Mouse (Mus musculus): ENCODE results near the gene Prss30. TPM values are rescaled to one million over a fixed set of nuclear protein-coding genes. Genes with fewer than 3 reads are reported as not detected.

Prss30 gene
- polyA plus RNA-seq, 1 experiment from 2014 or later, result 0.26 TPM

DNA sequence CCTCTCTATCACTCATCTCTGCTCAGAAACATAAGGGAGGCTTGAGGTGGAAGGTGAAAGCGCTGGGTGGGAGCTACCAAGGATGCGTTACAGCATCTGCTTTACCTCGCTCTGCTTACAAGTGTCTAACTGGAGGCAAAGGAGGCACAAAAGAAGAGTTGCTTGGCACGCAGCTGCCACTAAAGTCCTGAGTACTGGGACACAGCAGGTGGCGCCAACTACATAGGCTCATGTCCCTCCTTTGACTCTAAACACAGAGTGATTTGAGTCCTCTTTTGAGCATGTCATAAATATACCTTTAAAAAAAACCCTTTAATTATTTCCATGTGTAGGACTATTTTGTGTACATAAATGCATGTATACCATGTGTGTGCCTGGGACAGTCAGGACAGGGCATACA lies 29.3 kb upstream of the Prss30 start:
- H3K9ac ChIP-seq (ENCODE audit: low read length), result no peak overlapping the region
- no peaks in the 10 kb centered on the region for H3K36me3 ChIP-seq (ENCODE audit: control insufficient read depth, insufficient read depth, low read length)
- H3K4me3 ChIP-seq (ENCODE audit: control insufficient read depth in 1 of 2, insufficient read depth in 1 of 2, low read depth in 1 of 2, low read length in 2 of 2), result no peak overlapping the region
- no peaks in the 10 kb centered on the region for H3K27me3 ChIP-seq (ENCODE audit: control insufficient read depth, insufficient read depth, low read length)
- no peak overlapping the region for H3K4me2 ChIP-seq (ENCODE audit: low read length)
- 48% methylated on average over 5 of the region's 5 CpGs for WGBS
- H3K9me3 ChIP-seq (ENCODE audit: control insufficient read depth, low read length), result 0 out of 2 replicates have a peak, but pooled peaks cover 3% of the 10 kb centered on the region
- H3K4me1 ChIP-seq (ENCODE audit: control insufficient read depth in 2 of 2, insufficient read depth in 2 of 2, low read length in 2 of 2), result no peaks in the 10 kb centered on the region
- no peak for ATAC-seq (ENCODE audit: insufficient number of reproducible peaks, insufficient read depth, low FRiP score, low read depth)
- H3K27ac ChIP-seq (replicated peaks in 1 of 2; ENCODE audit: control insufficient read depth in 1 of 2, insufficient read depth in 1 of 2, low read depth in 2 of 2, low read length in 2 of 2), result no peak overlapping the region

GRCm38 (mm10) chr17:24008105-24008504 lies 27.7 kb upstream of the Prss30 start:
- WGBS, result 65% methylated on average over 4 of the region's 4 CpGs
- no peaks in the 10 kb centered on the region for H3K4me1 ChIP-seq (ENCODE audit: control insufficient read depth in 2 of 2, insufficient read depth in 2 of 2, low read length in 2 of 2)
- H3K4me3 ChIP-seq (ENCODE audit: control insufficient read depth in 1 of 2, insufficient read depth in 1 of 2, low read depth in 1 of 2, low read length in 2 of 2), result no peak overlapping the region
- ATAC-seq (ENCODE audit: insufficient number of reproducible peaks, insufficient read depth, low FRiP score, low read depth), result no peak
- H3K9me3 ChIP-seq (ENCODE audit: control insufficient read depth, low read length), result 0 out of 2 replicates have a peak, but pooled peaks cover 3% of the 10 kb centered on the region
- no peaks in the 10 kb centered on the region for H3K36me3 ChIP-seq (ENCODE audit: control insufficient read depth, insufficient read depth, low read length)
- H3K27me3 ChIP-seq (ENCODE audit: control insufficient read depth, insufficient read depth, low read length), result no peaks in the 10 kb centered on the region
- no peak overlapping the region for H3K27ac ChIP-seq (replicated peaks in 1 of 2; ENCODE audit: control insufficient read depth in 1 of 2, insufficient read depth in 1 of 2, low read depth in 2 of 2, low read length in 2 of 2)
- no peak overlapping the region for H3K9ac ChIP-seq (ENCODE audit: low read length)
- H3K4me2 ChIP-seq (ENCODE audit: low read length), result no peak overlapping the region

- 50% methylated on average over 1 of the region's 1 CpGs for WGBS
- H3K36me3 ChIP-seq (ENCODE audit: control insufficient read depth, insufficient read depth, low read length), result no peaks in the 10 kb centered on the region
- H3K9me3 ChIP-seq (ENCODE audit: control insufficient read depth, low read length), result 0 out of 2 replicates have a peak, but pooled peaks cover 3% of the 10 kb centered on the region
- H3K27ac ChIP-seq (replicated peaks in 1 of 2; ENCODE audit: control insufficient read depth in 1 of 2, insufficient read depth in 1 of 2, low read depth in 2 of 2, low read length in 2 of 2), result no peak overlapping the region
- H3K4me1 ChIP-seq (ENCODE audit: control insufficient read depth in 2 of 2, insufficient read depth in 2 of 2, low read length in 2 of 2), result no peaks in the 10 kb centered on the region
- H3K9ac ChIP-seq (ENCODE audit: low read length), result no peak overlapping the region
- H3K27me3 ChIP-seq (ENCODE audit: control insufficient read depth, insufficient read depth, low read length), result no peaks in the 10 kb centered on the region
- no peak overlapping the region for H3K4me3 ChIP-seq (ENCODE audit: control insufficient read depth in 1 of 2, insufficient read depth in 1 of 2, low read depth in 1 of 2, low read length in 2 of 2)
- ATAC-seq (ENCODE audit: insufficient number of reproducible peaks, insufficient read depth, low FRiP score, low read depth), result no peak
- no peak overlapping the region for H3K4me2 ChIP-seq (ENCODE audit: low read length)
These were observed 27.0 kb upstream of the Prss30 start for GRCm38 (mm10) chr17:24007391-24007790.

GRCm38 (mm10) chr17:24006930-24007329 lies 26.6 kb upstream of the Prss30 start:
- 0 out of 2 replicates have a peak, but pooled peaks cover 3% of the 10 kb centered on the region for H3K9me3 ChIP-seq (ENCODE audit: control insufficient read depth, low read length)
- WGBS, result 39% methylated on average over 2 of the region's 2 CpGs
- no peaks in the 10 kb centered on the region for H3K4me1 ChIP-seq (ENCODE audit: control insufficient read depth in 2 of 2, insufficient read depth in 2 of 2, low read length in 2 of 2)
- H3K27ac ChIP-seq (replicated peaks in 1 of 2; ENCODE audit: control insufficient read depth in 1 of 2, insufficient read depth in 1 of 2, low read depth in 2 of 2, low read length in 2 of 2), result no peak overlapping the region
- H3K36me3 ChIP-seq (ENCODE audit: control insufficient read depth, insufficient read depth, low read length), result no peaks in the 10 kb centered on the region
- no peak overlapping the region for H3K4me3 ChIP-seq (ENCODE audit: control insufficient read depth in 1 of 2, insufficient read depth in 1 of 2, low read depth in 1 of 2, low read length in 2 of 2)
- H3K9ac ChIP-seq (ENCODE audit: low read length), result no peak overlapping the region
- H3K27me3 ChIP-seq (ENCODE audit: control insufficient read depth, insufficient read depth, low read length), result no peaks in the 10 kb centered on the region
- no peak for ATAC-seq (ENCODE audit: insufficient number of reproducible peaks, insufficient read depth, low FRiP score, low read depth)
- H3K4me2 ChIP-seq (ENCODE audit: low read length), result no peak overlapping the region

- Histone ChIP-seq H3K27ac (replicated peaks in 1 of 2; ENCODE audit: control insufficient read depth in 1 of 2, insufficient read depth in 1 of 2, low read depth in 2 of 2, low read length in 2 of 2) (no peak overlapping the region), H3K9me3 (ENCODE audit: control insufficient read depth, low read length) (0 out of 2 replicates have a peak, but pooled peaks cover 3% of the 10 kb centered on the region), H3K27me3 (ENCODE audit: control insufficient read depth, insufficient read depth, low read length) (no peaks in the 10 kb centered on the region), H3K4me1 (ENCODE audit: control insufficient read depth in 2 of 2, insufficient read depth in 2 of 2, low read length in 2 of 2) (peaks cover 8 to 9% of the 10 kb centered on the region in 2 experiments), H3K4me2 (ENCODE audit: low read length) (no peak overlapping the region), H3K9ac (ENCODE audit: low read length) (no peak overlapping the region), H3K4me3 (ENCODE audit: control insufficient read depth in 1 of 2, insufficient read depth in 1 of 2, low read depth in 1 of 2, low read length in 2 of 2) (no peak overlapping the region), H3K36me3 (ENCODE audit: control insufficient read depth, insufficient read depth, low read length) (no peaks in the 10 kb centered on the region)
- 92% methylated on average over 3 of the region's 3 CpGs for WGBS
- no peak for ATAC-seq (ENCODE audit: insufficient number of reproducible peaks, insufficient read depth, low FRiP score, low read depth)
These were observed 24.7 kb upstream of the Prss30 start for GRCm38 (mm10) chr17:24005049-24005448.

DNA sequence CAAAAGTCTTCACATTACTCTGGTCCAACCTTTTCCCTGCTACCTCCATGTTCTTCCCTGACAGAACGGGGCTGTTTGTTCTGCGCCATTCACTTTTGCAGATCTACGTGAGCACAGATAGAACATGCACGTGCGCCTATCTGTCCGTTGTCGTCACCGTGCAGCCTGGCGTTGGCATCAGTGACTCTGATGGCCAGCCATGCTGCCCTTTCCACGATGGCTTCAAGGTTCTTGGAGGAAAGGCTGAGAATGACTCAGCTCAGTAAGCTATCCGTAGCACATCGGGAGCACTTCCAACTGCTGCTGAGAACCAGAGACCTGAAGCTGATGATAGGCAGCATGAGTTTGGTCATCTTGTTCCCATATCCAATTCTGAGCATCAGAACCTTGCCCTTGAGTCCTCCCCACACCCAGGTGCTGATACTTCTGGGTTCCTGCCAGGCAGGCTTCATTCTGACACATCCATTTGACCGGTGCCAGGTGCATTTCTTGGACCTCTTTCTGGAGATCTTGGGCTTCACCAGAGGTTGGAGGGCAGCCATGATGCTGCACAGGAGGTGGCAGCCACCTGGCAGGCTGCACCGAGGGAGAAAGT lies 23.8 kb upstream of the Prss30 start:
- Histone ChIP-seq H3K4me2 (ENCODE audit: low read length) (no peak overlapping the region), H3K9me3 (ENCODE audit: control insufficient read depth, low read length) (0 out of 2 replicates have a peak, but pooled peaks cover 3% of the 10 kb centered on the region), H3K4me1 (ENCODE audit: control insufficient read depth in 2 of 2, insufficient read depth in 2 of 2, low read length in 2 of 2) (peaks cover 16 to 18% of the 10 kb centered on the region in 2 experiments), H3K4me3 (ENCODE audit: control insufficient read depth in 1 of 2, insufficient read depth in 1 of 2, low read depth in 1 of 2, low read length in 2 of 2) (no peak overlapping the region), H3K9ac (ENCODE audit: low read length) (no peak overlapping the region), H3K27ac (replicated peaks in 1 of 2; ENCODE audit: control insufficient read depth in 1 of 2, insufficient read depth in 1 of 2, low read depth in 2 of 2, low read length in 2 of 2) (no peak overlapping the region), H3K27me3 (ENCODE audit: control insufficient read depth, insufficient read depth, low read length) (no peaks in the 10 kb centered on the region), H3K36me3 (ENCODE audit: control insufficient read depth, insufficient read depth, low read length) (no peaks in the 10 kb centered on the region)
- 86% methylated on average over 14 of the region's 14 CpGs for WGBS
- ATAC-seq (ENCODE audit: insufficient number of reproducible peaks, insufficient read depth, low FRiP score, low read depth), result no peak

DNA sequence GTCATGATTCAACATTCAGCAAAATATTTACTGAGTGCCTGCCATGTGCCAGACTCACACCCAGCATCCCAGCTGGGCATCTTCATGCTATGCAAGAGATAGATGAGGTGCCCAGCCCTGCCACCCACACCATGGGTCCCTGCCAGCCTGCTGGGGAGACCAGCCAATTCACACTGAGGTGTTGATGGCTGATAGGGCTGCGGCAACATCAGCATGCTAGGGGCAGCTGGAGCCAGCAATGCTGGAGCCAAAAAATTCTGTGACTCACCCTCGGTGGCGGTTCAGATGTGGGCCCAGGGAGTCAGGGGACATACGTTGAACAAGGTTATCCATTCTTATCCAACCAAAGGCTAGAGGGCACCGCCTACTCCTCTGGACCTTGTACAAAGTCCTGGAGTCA lies 20.0 kb upstream of the Prss30 start:
- peak; percentile 64 for ATAC-seq (ENCODE audit: insufficient number of reproducible peaks, insufficient read depth, low FRiP score, low read depth)
- H3K4me3 ChIP-seq (ENCODE audit: control insufficient read depth in 1 of 2, insufficient read depth in 1 of 2, low read depth in 1 of 2, low read length in 2 of 2), result no peak overlapping the region
- H3K27ac ChIP-seq (replicated peaks in 1 of 2; ENCODE audit: control insufficient read depth in 1 of 2, insufficient read depth in 1 of 2, low read depth in 2 of 2, low read length in 2 of 2), result peak overlapping the region in 1 of 2 experiments; percentile 19; a peak in 1 of 4 replicates
- 0 out of 2 replicates have a peak, but pooled peaks cover 2% of the 10 kb centered on the region for H3K27me3 ChIP-seq (ENCODE audit: control insufficient read depth, insufficient read depth, low read length)
- WGBS, result 13% methylated on average over 5 of the region's 5 CpGs
- no peaks in the 10 kb centered on the region for H3K36me3 ChIP-seq (ENCODE audit: control insufficient read depth, insufficient read depth, low read length)
- no peak overlapping the region for H3K9ac ChIP-seq (ENCODE audit: low read length)
- H3K9me3 ChIP-seq (ENCODE audit: control insufficient read depth, low read length), result no peaks in the 10 kb centered on the region
- no peak overlapping the region for H3K4me2 ChIP-seq (ENCODE audit: low read length)
- H3K4me1 ChIP-seq (ENCODE audit: control insufficient read depth in 2 of 2, insufficient read depth in 2 of 2, low read length in 2 of 2), result peaks cover 16 to 18% of the 10 kb centered on the region in 2 experiments

DNA sequence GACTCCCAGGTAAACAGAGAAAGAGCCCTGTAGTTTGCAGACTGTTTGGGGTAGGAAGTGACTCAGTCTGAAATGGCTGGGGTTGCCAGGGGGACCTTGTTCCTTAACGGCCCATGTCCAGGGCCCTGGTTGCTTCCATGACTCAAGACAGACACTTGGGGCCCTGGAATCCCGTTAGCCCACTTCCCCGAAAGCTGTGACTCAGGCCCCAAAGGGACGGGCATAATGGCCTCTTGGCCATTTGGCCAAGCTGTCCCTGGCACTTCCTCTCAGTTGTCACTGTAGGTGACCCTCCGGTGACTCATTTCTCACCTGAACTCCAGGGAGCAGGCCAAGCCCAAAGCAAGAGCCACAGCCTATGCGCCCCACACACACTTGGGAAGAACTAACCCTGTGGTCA lies 18.0 kb upstream of the Prss30 start:
- Histone ChIP-seq H3K9me3 (ENCODE audit: control insufficient read depth, low read length) (no peaks in the 10 kb centered on the region), H3K4me2 (ENCODE audit: low read length) (no peak overlapping the region), H3K4me3 (ENCODE audit: control insufficient read depth in 1 of 2, insufficient read depth in 1 of 2, low read depth in 1 of 2, low read length in 2 of 2) (no peak overlapping the region), H3K27ac (replicated peaks in 1 of 2; ENCODE audit: control insufficient read depth in 1 of 2, insufficient read depth in 1 of 2, low read depth in 2 of 2, low read length in 2 of 2) (no peak overlapping the region), H3K27me3 (ENCODE audit: control insufficient read depth, insufficient read depth, low read length) (0 out of 2 replicates have a peak, but pooled peaks cover 11% of the 10 kb centered on the region), H3K36me3 (ENCODE audit: control insufficient read depth, insufficient read depth, low read length) (no peaks in the 10 kb centered on the region), H3K9ac (ENCODE audit: low read length) (no peak overlapping the region), H3K4me1 (ENCODE audit: control insufficient read depth in 2 of 2, insufficient read depth in 2 of 2, low read length in 2 of 2) (peaks cover 18 to 19% of the 10 kb centered on the region in 2 experiments)
- no peak for ATAC-seq (ENCODE audit: insufficient number of reproducible peaks, insufficient read depth, low FRiP score, low read depth)
- 60% methylated on average over 6 of the region's 6 CpGs for WGBS
